Mouse (Mus musculus) thymus, adult 2 months (tissue): Measurements from ENCODE around the gene Psmd3. TPM values are rescaled to one million over a fixed set of nuclear protein-coding genes. Genes with fewer than 3 reads are reported as not detected.

Experiments used
- DNase-seq: peaks from one replicate; pipeline ENCODE4 v3.0.0; 2021
- H3K27ac ChIP-seq: fragments of 200-500 bp; 2 replicates; pipeline ENCODE4 v1.5.1; 2012; ENCODE audit warnings: low read length, control low read depth; ENCODE audit not compliant: control insufficient read depth, insufficient read depth
- H3K27me3 ChIP-seq: fragments of 200-500 bp; 2 replicates; pipeline ENCODE4 v1.6.1; 2012; ENCODE audit warnings: mild to moderate bottlenecking, low read length, moderate library complexity, mixed read lengths; ENCODE audit not compliant: control insufficient read depth, insufficient read depth
- H3K36me3 ChIP-seq: fragments of 200-500 bp; 2 replicates; pipeline ENCODE4 v1.6.1; 2012; ENCODE audit warnings: mild to moderate bottlenecking, low read length, moderate library complexity; ENCODE audit not compliant: control insufficient read depth, insufficient read depth
- H3K4me1 ChIP-seq: fragments of 200-500 bp; replicated peaks from 2 replicates; pipeline ENCODE4 v1.6.1; 2012; ENCODE audit warnings: low read length; ENCODE audit not compliant: control insufficient read depth, insufficient read depth
- H3K4me3 ChIP-seq: fragments of 200-500 bp; 2 replicates; pipeline ENCODE4 v1.5.1; 2012; ENCODE audit warnings: mild to moderate bottlenecking, low read length, control low read depth, moderate library complexity; ENCODE audit not compliant: control insufficient read depth, insufficient read depth
- CTCF ChIP-seq: fragments of 200-500 bp; IDR thresholded peaks from 2 replicates; pipeline ENCODE4 v1.5.1; 2012; ENCODE audit warnings: mild to moderate bottlenecking, control low read depth, low read length, moderate library complexity, borderline replicate concordance; ENCODE audit not compliant: control insufficient read depth, poor library complexity, insufficient read depth; ENCODE audit errors: extremely low read depth
- POLR2A ChIP-seq: fragments of 200-500 bp; IDR thresholded peaks from 2 replicates; pipeline ENCODE4 v1.6.1; 2012; ENCODE audit warnings: mild to moderate bottlenecking, low read length, control low read depth, moderate library complexity; ENCODE audit not compliant: control insufficient read depth, poor library complexity, insufficient read depth; ENCODE audit errors: extremely low read depth
- WGBS: fragments of 180-500 bp; shearing (Covaris S2); methylation state at CpG from one replicate; pipeline ENCODE4 v1.1.7; 2018; 5-methylcytosine and 5-hydroxymethylcytosine counted together
- polyA plus RNA-seq: library from polyadenylated mRNA; depleted of rRNA; stranded (reverse); fragments of >200 nt; gene quantifications from 2 replicates; pipeline ENCODE4 v1.2.3, GENCODE M21; 2012; rRNA removed

Gene Psmd3
- polyA plus RNA-seq, 1 experiment = 293 TPM

GRCm38 (mm10) chr11:98742397-98743291 lies 60.3 kb downstream of the Psmd3 start:
- WGBS = 14% methylated on average over 21 of the region's 21 CpGs
- Histone ChIP-seq H3K27me3 (no peaks in the 10 kb centered on the region), H3K27ac (no peak overlapping the region), H3K36me3 (no peaks in the 10 kb centered on the region), H3K4me3 (peak overlapping the region; percentile 62), H3K4me1 (peaks cover 54% of the 10 kb centered on the region)
- TF ChIP-seq CTCF (no peak), POLR2A (no peak)
- no peak for DNase-seq

DNA sequence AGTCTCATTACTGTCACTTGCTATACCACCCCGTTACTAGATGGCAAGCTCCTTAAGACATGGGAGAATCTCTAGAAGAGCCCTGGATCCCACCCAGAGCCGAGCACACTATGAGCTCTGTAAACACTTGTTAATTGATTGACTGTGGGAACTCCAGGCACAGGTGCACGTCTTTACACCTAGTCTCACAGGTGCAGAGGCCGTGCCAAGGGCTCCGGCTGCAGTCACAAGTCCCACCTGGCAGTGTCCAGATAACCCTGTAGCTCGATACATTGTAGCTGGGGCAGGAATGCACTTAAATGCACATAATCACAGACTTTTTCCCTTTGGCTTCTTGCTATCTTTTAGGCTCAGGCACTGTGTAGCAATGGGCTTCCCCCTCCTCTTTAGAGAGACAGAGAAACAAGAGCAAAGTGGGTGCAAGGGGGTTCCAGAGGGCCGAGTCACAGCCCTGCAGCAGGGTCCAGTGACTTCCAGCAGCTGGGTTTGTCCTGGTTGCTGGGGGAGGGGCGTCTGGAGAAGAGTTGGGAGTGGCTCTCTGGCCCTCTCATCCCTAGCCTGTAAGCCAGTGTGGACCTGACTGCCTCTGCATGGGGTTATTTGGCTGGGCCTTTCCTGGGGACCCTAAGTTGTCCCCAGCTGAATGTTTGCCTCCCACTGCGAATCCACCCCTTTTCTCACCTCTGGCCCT lies 61.4 kb downstream of the Psmd3 start:
- no peak for DNase-seq
- Histone ChIP-seq H3K4me1 (peaks cover 66% of the 10 kb centered on the region), H3K27ac (no peak overlapping the region)

DNA sequence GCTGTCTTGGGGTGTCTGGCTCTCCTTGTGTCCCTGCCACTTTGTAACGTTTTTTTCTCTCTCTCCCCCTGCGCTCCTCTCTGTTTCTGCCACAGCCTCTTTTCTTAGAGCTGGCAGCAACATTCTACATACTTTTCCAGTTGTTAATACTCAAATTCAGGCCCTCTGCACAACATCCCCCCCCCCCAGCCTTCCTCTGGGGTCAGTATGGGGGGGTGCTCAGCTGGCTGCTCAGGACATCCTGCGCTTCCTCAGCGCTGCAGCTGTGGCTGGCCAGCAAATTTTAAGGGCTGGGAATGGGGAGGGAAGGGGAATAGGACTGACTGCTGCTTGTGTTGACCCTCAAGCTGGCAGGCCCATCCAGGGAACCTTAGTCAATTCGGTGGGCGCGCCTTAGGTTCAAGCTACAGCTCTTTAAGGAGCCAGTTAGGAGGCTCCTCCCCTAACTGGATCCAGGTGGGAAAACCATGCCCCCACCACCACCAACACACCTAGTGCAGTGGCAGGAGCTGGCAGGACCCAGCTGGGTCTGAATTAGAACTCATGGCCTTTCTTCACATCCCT lies 62.2 kb downstream of the Psmd3 start:
- no peaks in the 10 kb centered on the region for H3K27me3 ChIP-seq
- H3K36me3 ChIP-seq = no peaks in the 10 kb centered on the region
- TF ChIP-seq POLR2A (no peak), CTCF (no peak)
- 80% methylated on average over 7 of the region's 7 CpGs for WGBS
- no peak overlapping the region for H3K4me3 ChIP-seq
- DNase-seq = no peak
- no peak overlapping the region for H3K27ac ChIP-seq
- H3K4me1 ChIP-seq = peaks cover 71% of the 10 kb centered on the region

More for the DNA sequence above, 61.4 kb downstream of the Psmd3 start:
- TF ChIP-seq CTCF (no peak), POLR2A (no peak)
- WGBS = 83% methylated on average over 9 of the region's 9 CpGs
- Histone ChIP-seq H3K36me3 (no peaks in the 10 kb centered on the region), H3K27me3 (no peaks in the 10 kb centered on the region), H3K4me3 (no peak overlapping the region)

Other genes with a start within 250 kb of the Psmd3 start
- gene Mien1, start 243.6 kb upstream of the Psmd3 start, polyA plus RNA-seq = 70.5 and 96.7 TPM in 2 replicates
- 6.7 and 6.8 TPM in 2 replicates for gene Grb7, start 236.2 kb upstream of the Psmd3 start, polyA plus RNA-seq
- gene Ikzf3, start 136.5 kb upstream of the Psmd3 start, polyA plus RNA-seq = 143 and 183 TPM in 2 replicates
- 1.1 and 1.2 TPM in 2 replicates for gene Zpbp2, start 131.5 kb upstream of the Psmd3 start, polyA plus RNA-seq
- 66.8 and 74.6 TPM in 2 replicates for gene Ormdl3, start 95.2 kb upstream of the Psmd3 start, polyA plus RNA-seq
- gene Lrrc3c, start 84.3 kb upstream of the Psmd3 start, polyA plus RNA-seq = not detected in 2 replicates
- gene Gm12355, start 56.9 kb upstream of the Psmd3 start, polyA plus RNA-seq = not detected in 2 replicates
- 0.74 and 1.1 TPM in 2 replicates for gene Gsdma3, start 56.2 kb upstream of the Psmd3 start, polyA plus RNA-seq
- gene Gsdma2, start 35.8 kb upstream of the Psmd3 start, polyA plus RNA-seq = 0.17 and 0.81 TPM in 2 replicates
- 0.71 and 0.75 TPM in 2 replicates for gene Gsdma, start 18.2 kb upstream of the Psmd3 start, polyA plus RNA-seq
- gene Csf3, start 18.7 kb downstream of the Psmd3 start, polyA plus RNA-seq = 0.14 and 0.22 TPM in 2 replicates
- gene Med24, start 46.9 kb downstream of the Psmd3 start, polyA plus RNA-seq = 179 and 196 TPM in 2 replicates
- gene Thra, start 58.1 kb downstream of the Psmd3 start, polyA plus RNA-seq = 36.8 and 41.5 TPM in 2 replicates
- gene Nr1d1, start 92.8 kb downstream of the Psmd3 start, polyA plus RNA-seq = 34.4 and 37.7 TPM in 2 replicates
- 50.3 and 66.0 TPM in 2 replicates for gene Msl1, start 113.0 kb downstream of the Psmd3 start, polyA plus RNA-seq
- gene Casc3, start 122.4 kb downstream of the Psmd3 start, polyA plus RNA-seq = 66.5 and 72.2 TPM in 2 replicates
- 8.5 and 11.6 TPM in 2 replicates for gene Rapgefl1, start 154.2 kb downstream of the Psmd3 start, polyA plus RNA-seq
- 23.9 and 30.3 TPM in 2 replicates for gene Wipf2, start 181.1 kb downstream of the Psmd3 start, polyA plus RNA-seq
- gene Cdc6, start 225.2 kb downstream of the Psmd3 start, polyA plus RNA-seq = 8.4 and 12.2 TPM in 2 replicates
- 63.5 and 74.1 TPM in 2 replicates for gene Rara, start 245.3 kb downstream of the Psmd3 start, polyA plus RNA-seq